Mouse (Mus musculus) neural tube, embryonic 11.5 days (tissue): ENCODE results near the gene Trdmt1. TPM values are rescaled to one million over a fixed set of nuclear protein-coding genes. Genes with fewer than 3 reads are reported as not detected.
"Not testable (repeated sequence)": the region's sequence is repeated elsewhere in the genome, so short reads cannot be mapped to it uniquely, and the experiment has no call there.

Experiments
- ATAC-seq: fragments of 200-750 bp; cut with Nextera tagmentation; 2 replicates; pipeline ENCODE4 v1.8.0; 2017; ENCODE audit warnings: moderate number of reproducible peaks, mild to moderate bottlenecking, moderate TSS enrichment, moderate library complexity; ENCODE audit not compliant: insufficient read depth, low FRiP score, low TSS enrichment
- DNase-seq: peaks from one replicate; pipeline ENCODE4 v3.0.0-alpha.2; 2015; ENCODE audit warnings: low spot score
- H3K27ac ChIP-seq: fragments of 300-500 bp; sonication (generic); 2 replicates; pipeline ENCODE4 v1.5.1; 2014; ENCODE audit warnings: low read depth, mild to moderate bottlenecking, low read length
- H3K27me3 ChIP-seq: fragments of 300-500 bp; sonication (generic); 2 replicates; pipeline ENCODE4 v1.6.1; 2014; ENCODE audit warnings: mild to moderate bottlenecking, low read length, mixed read lengths; ENCODE audit not compliant: control insufficient read depth, insufficient read depth
- H3K36me3 ChIP-seq: fragments of 300-500 bp; sonication (generic); 2 replicates; pipeline ENCODE4 v1.6.1; 2014; ENCODE audit warnings: mild to moderate bottlenecking, low read length, moderate library complexity, mixed read lengths; ENCODE audit not compliant: control insufficient read depth, insufficient read depth
- H3K4me1 ChIP-seq: fragments of 300-500 bp; sonication (generic); 2 replicates; pipeline ENCODE4 v1.6.1; 2014; ENCODE audit warnings: low read length, mixed read lengths; ENCODE audit not compliant: control insufficient read depth, insufficient read depth
- H3K4me2 ChIP-seq: fragments of 300-500 bp; sonication (generic); 2 replicates; pipeline ENCODE4 v1.6.1; 2014; ENCODE audit warnings: low read depth, mild to moderate bottlenecking, moderate library complexity
- H3K4me3 ChIP-seq: fragments of 300-500 bp; sonication (generic); 2 replicates; pipeline ENCODE4 v1.5.1; 2014; ENCODE audit warnings: low read depth, low read length
- H3K9ac ChIP-seq: fragments of 300-500 bp; sonication (generic); 2 replicates; pipeline ENCODE4 v1.6.1; 2014; ENCODE audit warnings: mild to moderate bottlenecking, low read length
- H3K9me3 ChIP-seq: fragments of 300-500 bp; sonication (generic); 2 replicates; pipeline ENCODE4 v1.6.1; 2016; ENCODE audit warnings: low read length; ENCODE audit not compliant: control insufficient read depth
- WGBS: fragments of 180-500 bp; shearing (Covaris S2); extraction: QIAGEN DNeasy Blood & Tissue Kit; methylation state at CpG from one replicate; pipeline ENCODE4 v1.1.7; 2014; 5-methylcytosine and 5-hydroxymethylcytosine counted together
- polyA plus RNA-seq: library from polyadenylated mRNA; unstranded; fragments of >200 nt; fragmentation: Nextera tagmentation; extraction: Ambion mirVana; gene quantifications from 2 replicates; pipeline ENCODE4 v1.2.1, GENCODE M21; 2014

Gene Trdmt1
- 7.2 and 9.3 TPM in 2 replicates for polyA plus RNA-seq

GRCm38 (mm10) chr2:13544193-13544824 lies at the start of gene Trdmt1:
Trdmt1 (minus strand) TSS chr2:13544668.
- Histone ChIP-seq H3K9ac (peak within 1 kb of the TSS; percentile 74), H3K4me3 (peak within 1 kb of the TSS; percentile 53), H3K27me3 (no peaks in the 10 kb centered on the region), H3K9me3 (no peaks in the 10 kb centered on the region), H3K27ac (peak within 1 kb of the TSS; percentile 92), H3K36me3 (no peaks in the 10 kb centered on the region), H3K4me1 (peaks cover 7% of the 10 kb centered on the region; the same call in 1 of the 2 replicates), H3K4me2 (peak within 1 kb of the TSS; percentile 51)
- peak; percentile 99 for ATAC-seq
- WGBS = 2% methylated on average over 39 of the region's 39 CpGs
- DNase-seq = peak; percentile 91

- H3K9me3 ChIP-seq = no peaks in the 10 kb centered on the region
- DNase-seq (no peak), ATAC-seq (no peak)
- no peak overlapping the region for H3K4me3 ChIP-seq
- no peak overlapping the region for H3K4me2 ChIP-seq
- H3K27ac ChIP-seq = no peak overlapping the region
- H3K27me3 ChIP-seq = no peaks in the 10 kb centered on the region
- no peaks in the 10 kb centered on the region for H3K4me1 ChIP-seq
- no peak overlapping the region for H3K9ac ChIP-seq
- H3K36me3 ChIP-seq = no peaks in the 10 kb centered on the region
- 87% methylated on average over 4 of the region's 4 CpGs for WGBS
Observed at GRCm38 (mm10) chr2:13593328-13593727, 48.9 kb upstream of the Trdmt1 start.

GRCm38 (mm10) chr2:13583746-13584145 lies 39.3 kb upstream of the Trdmt1 start:
- ATAC-seq, H3K9me3 ChIP-seq, H3K4me1 ChIP-seq, H3K9ac ChIP-seq, H3K27ac ChIP-seq, H3K4me2 ChIP-seq, DNase-seq, H3K27me3 ChIP-seq, H3K4me3 ChIP-seq, H3K36me3 ChIP-seq: not testable (repeated sequence)

GRCm38 (mm10) chr2:13582184-13582583 lies 37.7 kb upstream of the Trdmt1 start:
- Histone ChIP-seq H3K27me3 (no peaks in the 10 kb centered on the region), H3K9me3 (no peaks in the 10 kb centered on the region), H3K4me1 (0 out of 2 replicates have a peak, but pooled peaks cover 2% of the 10 kb centered on the region), H3K27ac (no peak overlapping the region), H3K9ac (no peak overlapping the region), H3K4me2 (no peak overlapping the region), H3K36me3 (peaks cover 15% of the 10 kb centered on the region), H3K4me3 (no peak overlapping the region)
- 88% methylated on average over 3 of the region's 3 CpGs for WGBS
- DNase-seq (no peak), ATAC-seq (no peak)

GRCm38 (mm10) chr2:13579991-13580390 lies 35.5 kb upstream of the Trdmt1 start:
- no peaks in the 10 kb centered on the region for H3K9me3 ChIP-seq
- H3K27me3 ChIP-seq = no peaks in the 10 kb centered on the region
- no peak overlapping the region for H3K4me2 ChIP-seq
- DNase-seq (peak; percentile 36), ATAC-seq (no peak)
- H3K4me3 ChIP-seq = no peak overlapping the region
- H3K36me3 ChIP-seq = peaks cover 18% of the 10 kb centered on the region
- 0 out of 2 replicates have a peak, but pooled peaks cover 2% of the 10 kb centered on the region for H3K4me1 ChIP-seq
- 72% methylated on average over 11 of the region's 11 CpGs for WGBS
- no peak overlapping the region for H3K27ac ChIP-seq
- no peak overlapping the region for H3K9ac ChIP-seq

- DNase-seq (no peak), ATAC-seq (no peak)
- H3K36me3 ChIP-seq = peaks cover 18% of the 10 kb centered on the region
- 0 out of 2 replicates have a peak, but pooled peaks cover 2% of the 10 kb centered on the region for H3K4me1 ChIP-seq
- WGBS = 94% methylated on average over 8 of the region's 8 CpGs
- no peak overlapping the region for H3K4me3 ChIP-seq
- no peak overlapping the region for H3K27ac ChIP-seq
- H3K9me3 ChIP-seq = no peaks in the 10 kb centered on the region
- H3K4me2 ChIP-seq = no peak overlapping the region
- no peak overlapping the region for H3K9ac ChIP-seq
- H3K27me3 ChIP-seq = no peaks in the 10 kb centered on the region
Observed at GRCm38 (mm10) chr2:13579315-13579714, 34.8 kb upstream of the Trdmt1 start.

- ATAC-seq = no peak
- no peak for DNase-seq
- Histone ChIP-seq H3K27me3 (no peaks in the 10 kb centered on the region), H3K4me3 (no peak overlapping the region), H3K9me3 (no peaks in the 10 kb centered on the region), H3K9ac (no peak overlapping the region), H3K4me2 (no peak overlapping the region), H3K4me1 (0 out of 2 replicates have a peak, but pooled peaks cover 2% of the 10 kb centered on the region), H3K27ac (no peak overlapping the region), H3K36me3 (peaks cover 18% of the 10 kb centered on the region)
- 85% methylated on average over 14 of the region's 14 CpGs for WGBS
Observed at GRCm38 (mm10) chr2:13578473-13579152, 34.1 kb upstream of the Trdmt1 start.

- Histone ChIP-seq H3K4me2 (peak overlapping the region; percentile 41), H3K9me3 (no peaks in the 10 kb centered on the region), H3K4me1 (peaks cover 7% of the 10 kb centered on the region), H3K27ac (no peak overlapping the region), H3K4me3 (0 out of 2 replicates have a peak overlapping the region, but pooled peaks have one; percentile 4), H3K9ac (no peak overlapping the region), H3K36me3 (peaks cover 18% of the 10 kb centered on the region), H3K27me3 (no peaks in the 10 kb centered on the region)
- 82% methylated on average over 1 of the region's 1 CpGs for WGBS
- no peak for DNase-seq
- no peak for ATAC-seq
Observed at GRCm38 (mm10) chr2:13577399-13577798, 32.9 kb upstream of the Trdmt1 start.

- Histone ChIP-seq H3K36me3 (peaks cover 10% of the 10 kb centered on the region), H3K9me3 (no peaks in the 10 kb centered on the region), H3K4me1 (peaks cover 13% of the 10 kb centered on the region), H3K4me2 (peak overlapping the region; percentile 79), H3K27me3 (no peaks in the 10 kb centered on the region), H3K4me3 (peak overlapping the region; percentile 92), H3K9ac (peak overlapping the region; percentile 97), H3K27ac (peak overlapping the region; percentile 98)
- DNase-seq (peak; percentile 73), ATAC-seq (peak; percentile 43)
- WGBS = 11% methylated on average over 6 of the region's 6 CpGs
Observed at GRCm38 (mm10) chr2:13575926-13576325, 31.5 kb upstream of the Trdmt1 start.
